Mouse (Mus musculus) T-cell, adult 2 months (primary cell): ENCODE results near the gene Eya3.
"Not testable (repeated sequence)": the region's sequence is repeated elsewhere in the genome, so short reads cannot be mapped to it uniquely, and the experiment has no call there.

Source experiments
- DNase-seq: peaks from one replicate; pipeline ENCODE4 v3.0.0; 2022; ENCODE audit warnings: low spot score

The Eya3 gene

DNA sequence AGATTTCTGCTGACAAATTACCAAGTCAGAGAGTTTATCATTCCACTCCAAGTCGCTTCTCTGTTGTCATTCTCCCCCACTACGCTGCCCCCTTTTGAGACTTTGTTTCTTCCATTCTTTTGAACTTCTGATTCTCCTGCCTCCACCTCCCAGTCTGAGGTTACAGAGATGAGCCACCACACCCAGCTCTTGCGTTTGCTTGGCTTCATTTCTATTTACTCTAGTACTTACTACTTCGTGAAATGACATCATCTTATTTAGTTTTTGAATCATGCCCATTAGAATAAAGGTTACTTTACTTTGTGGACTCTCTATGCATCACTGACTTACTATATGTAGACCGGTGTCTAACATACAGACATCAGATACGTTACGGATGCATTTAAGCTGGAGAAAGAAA lies 8.7 kb downstream of the Eya3 start:
- DNase-seq, result peak; percentile 45

GRCm38 (mm10) chr4:132649271-132649999 lies 10.6 kb downstream of the Eya3 start:
- no peak for DNase-seq

DNA sequence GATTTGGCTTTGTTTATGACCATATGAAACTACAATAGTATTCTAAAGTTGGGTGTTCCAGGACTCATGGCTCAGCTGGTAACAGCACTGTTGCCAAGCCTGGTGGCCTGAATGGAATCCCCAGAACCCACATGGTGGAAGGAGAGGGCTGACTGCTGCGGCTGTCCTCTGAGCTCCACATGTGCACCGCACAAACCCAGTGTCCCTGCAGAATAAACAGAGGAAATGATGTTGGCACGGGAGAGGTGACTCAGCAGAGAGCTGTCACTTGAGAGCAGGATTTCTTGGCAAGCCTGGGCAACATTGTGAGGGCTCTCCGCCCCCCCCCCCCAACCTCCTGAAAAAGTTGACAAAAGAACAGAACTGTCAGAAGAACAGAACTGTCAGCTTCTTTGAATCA lies 14.1 kb downstream of the Eya3 start:
- DNase-seq, result no peak

DNA sequence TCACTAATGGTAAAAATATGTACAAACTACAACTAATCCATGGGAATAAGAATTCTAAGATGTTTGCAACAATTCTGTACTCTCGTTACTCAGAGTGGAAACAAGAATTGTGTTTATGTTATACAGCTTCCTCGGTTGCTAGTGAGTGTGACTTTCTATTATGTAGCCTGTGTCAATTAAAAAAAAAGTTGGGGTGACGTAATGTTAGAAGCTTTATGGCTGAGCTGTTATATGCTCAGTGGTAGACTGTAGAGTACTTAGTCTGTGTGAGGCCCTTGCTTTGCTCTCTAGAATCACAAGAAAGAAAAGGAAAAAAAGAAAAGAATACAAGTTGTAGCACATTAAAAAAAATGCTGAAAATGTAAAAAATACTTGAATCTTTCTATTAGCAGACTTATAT lies 15.0 kb downstream of the Eya3 start:
- no peak for DNase-seq

- peak; percentile 49 for DNase-seq
Observed at GRCm38 (mm10) chr4:132655290-132655689, 16.5 kb downstream of the Eya3 start.

- DNase-seq, result peak; percentile 73
Observed at GRCm38 (mm10) chr4:132659106-132659505, 20.3 kb downstream of the Eya3 start.

DNA sequence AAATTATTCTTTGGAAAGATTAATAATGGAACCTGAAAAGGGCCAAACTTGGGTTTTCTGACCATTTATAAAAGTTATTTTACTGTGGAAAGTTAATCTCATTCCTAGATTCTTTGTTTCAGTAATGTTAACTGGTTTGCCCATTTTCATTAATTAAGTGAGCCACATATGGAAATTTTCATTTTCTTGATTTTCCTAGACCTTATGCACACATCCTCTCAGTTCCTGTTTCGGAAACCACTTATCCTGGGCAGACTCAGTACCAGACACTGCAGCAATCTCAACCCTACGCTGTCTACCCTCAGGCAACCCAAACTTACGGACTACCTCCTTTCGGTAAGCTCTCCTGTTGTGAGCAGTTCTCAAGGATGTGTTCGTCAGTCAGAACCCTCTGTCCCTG lies 33.9 kb downstream of the Eya3 start:
- DNase-seq, result no peak

DNA sequence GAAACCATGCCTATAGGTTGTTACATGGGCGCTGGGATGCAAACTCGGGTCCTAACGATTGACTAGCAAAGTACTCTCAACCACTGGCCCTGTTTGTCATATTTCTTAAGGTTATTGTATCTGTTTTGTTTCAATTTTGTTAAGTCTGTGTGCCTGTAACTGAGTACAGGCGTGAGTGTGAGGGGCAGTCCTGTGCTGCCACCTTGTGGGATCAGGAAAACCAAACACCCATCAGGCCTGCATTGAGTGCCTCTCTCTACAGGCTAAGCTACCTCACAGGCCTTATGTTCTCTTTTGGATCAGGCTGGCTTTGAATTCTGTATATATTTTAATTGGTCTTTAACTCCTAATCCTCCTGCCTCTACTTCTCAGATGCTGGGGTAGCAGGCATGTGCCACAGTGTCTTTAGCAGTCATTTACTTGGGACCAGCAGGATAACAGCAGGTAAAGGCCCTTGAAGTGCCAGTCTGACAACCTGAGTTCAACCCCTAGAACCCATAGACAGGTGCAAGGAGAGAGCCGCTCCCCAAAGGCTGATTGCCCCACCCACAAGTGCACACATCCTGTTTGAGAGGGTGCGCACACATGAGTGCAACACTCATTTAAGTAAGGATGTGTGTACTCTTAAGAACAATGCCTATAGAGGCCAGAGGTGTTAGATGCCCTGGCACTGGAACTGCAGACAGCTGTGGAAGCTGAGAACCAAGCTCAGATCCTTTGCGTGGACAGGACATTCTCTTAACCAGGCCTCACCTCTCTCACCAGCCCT lies 38.2 kb downstream of the Eya3 start:
- peak; percentile 51 for DNase-seq

GRCm38 (mm10) chr4:132689634-132690033 lies 50.8 kb downstream of the Eya3 start:
- no peak for DNase-seq

DNA sequence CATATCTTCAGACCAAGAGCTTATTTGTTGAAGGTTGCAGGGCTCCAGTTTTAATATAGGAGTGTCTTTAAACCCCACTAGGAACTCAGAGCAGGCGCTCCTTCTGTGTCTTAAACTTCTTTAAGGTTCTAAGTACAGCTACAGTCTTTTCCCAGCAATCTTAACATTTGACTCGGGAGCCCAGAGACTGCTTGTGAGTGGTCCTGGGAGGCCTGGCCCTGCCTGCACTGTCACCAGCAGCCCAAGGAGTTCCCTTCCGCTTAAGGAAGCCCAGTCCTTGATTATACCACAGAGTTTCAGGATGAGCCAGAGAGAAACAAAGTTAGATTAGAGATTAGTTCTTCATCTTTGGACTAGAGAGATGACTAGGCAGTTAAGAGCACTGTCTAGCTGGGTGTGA lies 54.6 kb downstream of the Eya3 start:
- DNase-seq, result no peak

GRCm38 (mm10) chr4:132702076-132702475 lies 63.3 kb downstream of the Eya3 start:
- no peak for DNase-seq

GRCm38 (mm10) chr4:132706885-132707284 lies 68.1 kb downstream of the Eya3 start:
- no peak for DNase-seq

DNA sequence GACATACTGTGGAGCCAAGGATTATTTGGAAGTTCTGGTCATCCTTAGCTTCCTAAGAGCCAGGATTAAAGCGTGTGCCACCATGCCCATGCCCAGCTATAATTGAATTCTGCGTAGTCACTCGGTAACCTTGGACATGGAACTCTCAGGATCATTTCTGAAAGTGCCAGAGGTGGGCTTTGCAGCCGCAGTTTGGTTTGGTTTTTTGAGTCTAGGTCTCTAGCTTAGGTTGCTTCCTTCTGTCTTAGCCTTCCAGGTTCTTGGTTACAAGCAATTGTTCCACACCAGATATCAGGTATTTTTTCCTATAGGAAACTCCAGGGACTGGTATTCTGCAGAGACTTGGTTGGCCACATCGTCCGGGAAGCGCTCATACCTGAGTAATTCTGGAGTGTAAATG lies 74.4 kb downstream of the Eya3 start:
- DNase-seq, result no peak

DNA sequence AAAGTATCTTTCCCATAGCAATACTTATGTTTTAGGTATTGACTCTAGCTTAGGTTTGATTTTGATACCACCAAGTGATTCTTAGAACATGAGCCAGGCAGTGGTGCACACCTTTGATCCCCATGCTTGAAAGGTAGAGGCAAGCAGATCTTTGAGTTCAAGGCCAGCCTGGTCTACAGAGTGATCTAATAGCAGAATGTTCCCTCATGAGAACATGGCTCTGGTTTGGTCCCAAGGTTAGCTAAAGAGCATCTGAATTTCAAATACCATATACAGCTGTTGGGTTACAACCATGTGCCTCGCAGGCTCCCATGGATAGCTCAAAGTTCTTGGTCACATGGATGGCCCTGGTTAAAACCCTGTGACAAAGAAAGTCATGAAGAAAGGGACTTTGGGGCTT lies 79.5 kb downstream of the Eya3 start:
- no peak for DNase-seq

GRCm38 (mm10) chr4:132728233-132728632 lies 89.4 kb downstream of the Eya3 start:
- no peak for DNase-seq

GRCm38 (mm10) chr4:132731616-132732015 lies 92.8 kb downstream of the Eya3 start:
- DNase-seq, result no peak

DNA sequence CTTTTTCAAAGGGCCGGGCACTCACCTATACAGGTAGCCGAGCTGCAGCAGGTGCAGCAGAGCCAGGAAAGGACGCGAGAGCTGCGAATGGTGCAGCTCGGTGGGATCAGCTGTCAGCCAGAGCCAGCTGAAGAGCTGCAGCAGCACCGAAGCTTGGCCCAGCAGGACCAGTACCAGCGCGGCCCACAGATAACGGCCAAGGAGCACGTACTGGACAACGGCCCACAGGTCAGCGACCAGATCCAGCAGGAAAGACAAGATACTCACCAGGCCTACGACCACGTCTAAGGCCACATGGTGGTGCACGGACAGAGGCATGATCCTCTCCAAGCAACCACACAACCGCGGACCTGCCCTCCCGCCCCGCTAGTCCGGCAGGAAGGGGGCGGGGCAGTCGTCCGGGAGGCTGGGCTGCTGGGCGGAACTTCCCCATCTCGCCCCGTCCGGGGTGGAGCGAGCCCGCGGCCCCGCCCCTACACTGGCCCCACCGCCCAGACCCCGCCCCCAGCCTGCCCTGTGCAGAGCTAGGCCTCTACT lies 93.4 kb downstream of the Eya3 start, which contains the start of gene Xkr8:
Xkr8 (minus strand) TSS at position 399 of the 537 bp plus-strand sequence.
- peak; percentile 68 for DNase-seq

DNA sequence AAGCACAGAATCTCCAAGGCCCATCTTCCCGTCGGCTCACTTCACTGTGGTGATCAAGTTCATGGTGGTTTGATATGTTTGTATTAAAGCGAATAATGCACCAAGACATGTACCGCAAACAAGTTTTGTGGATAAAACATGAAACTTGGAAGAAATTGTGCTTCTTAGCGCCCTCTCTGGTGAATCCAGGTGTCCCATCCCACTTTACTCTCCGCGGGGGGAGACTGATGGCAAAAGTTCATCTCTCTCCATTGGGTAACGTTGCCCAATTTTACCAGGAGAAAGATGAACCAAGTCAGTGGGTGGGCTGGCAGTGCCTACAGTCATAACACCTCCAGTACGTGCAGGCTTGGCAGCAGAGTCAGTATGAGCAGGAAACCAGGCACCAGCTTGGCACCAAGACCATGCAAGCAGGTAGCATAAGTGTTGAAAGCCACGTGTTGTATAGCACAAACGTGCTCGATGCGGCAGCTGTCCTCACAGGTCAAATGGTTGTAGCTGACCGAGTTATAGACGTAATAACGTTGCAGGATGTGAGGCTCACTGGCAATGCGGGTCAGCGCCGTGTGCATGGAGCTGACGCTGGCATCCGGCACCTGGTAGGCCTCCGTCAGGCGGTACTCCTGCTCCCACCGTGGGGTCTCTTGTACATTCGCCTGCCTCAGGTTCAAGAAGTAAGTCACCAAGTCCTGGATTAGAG lies 94.4 kb downstream of the Eya3 start:
- DNase-seq, result no peak

DNA sequence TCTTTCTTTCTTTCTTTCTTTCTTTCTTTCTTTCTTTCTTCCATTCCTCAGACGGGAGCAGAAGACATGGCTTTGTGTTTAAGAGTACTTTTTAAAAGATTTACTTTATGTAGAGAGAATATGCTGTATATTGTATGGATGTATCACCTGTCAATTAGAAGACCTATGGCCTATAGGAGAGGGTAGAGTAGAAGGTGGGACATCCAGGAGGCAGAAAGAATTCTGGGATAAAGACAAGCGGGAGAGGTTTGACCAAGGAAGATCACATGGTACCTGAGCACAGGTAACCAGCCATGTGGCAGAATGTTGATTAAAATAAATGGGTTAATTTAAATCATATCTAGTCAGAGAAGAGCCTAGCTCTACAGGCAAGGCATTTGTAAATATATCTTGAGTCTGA lies 96.0 kb downstream of the Eya3 start:
- DNase-seq, result no peak

DNA sequence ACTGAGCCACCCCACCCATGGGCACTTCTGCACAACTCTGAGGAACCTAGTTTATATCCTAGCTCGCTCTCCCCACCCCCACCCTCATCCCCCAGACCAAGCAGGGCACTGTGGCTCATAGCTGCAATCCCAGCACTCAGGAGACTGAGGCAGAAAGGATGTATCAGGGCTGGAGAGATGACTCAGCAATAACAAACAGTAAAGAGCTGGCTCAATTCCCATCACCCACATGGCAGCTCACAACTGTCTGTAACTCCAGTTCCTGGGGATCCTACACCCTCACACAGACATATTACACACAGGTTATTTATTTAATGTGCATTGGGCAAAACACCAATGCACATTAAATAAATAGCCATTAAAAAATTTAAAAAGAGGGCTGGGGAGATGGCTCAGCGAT lies 96.6 kb downstream of the Eya3 start:
- no peak for DNase-seq

GRCm38 (mm10) chr4:132735894-132736293 lies 97.1 kb downstream of the Eya3 start:
- DNase-seq, result no peak

- DNase-seq, result not testable (repeated sequence)
Observed at GRCm38 (mm10) chr4:132737154-132737553, 98.4 kb downstream of the Eya3 start.

- DNase-seq, result peak; percentile 24
Observed at GRCm38 (mm10) chr4:132741491-132741890, 102.7 kb downstream of the Eya3 start.
